Mouse (Mus musculus): ENCODE data around the gene Ccl9. TPM values are rescaled to one million over a fixed set of nuclear protein-coding genes. Genes with fewer than 3 reads are reported as not detected.
A peak's percentile ranks its signal among the peaks of the same experiment; 100 is the strongest.

Gene Ccl9
- polyA plus RNA-seq, 1 experiment: 3.5 TPM

- Histone ChIP-seq H3K27me3 (ENCODE audit: control insufficient read depth, insufficient read depth, low read length) (no peaks in the 10 kb centered on the region), H3K4me1 (ENCODE audit: control insufficient read depth, insufficient read depth, insufficient read length) (no peaks in the 10 kb centered on the region), H3K36me3 (ENCODE audit: control insufficient read depth, insufficient read depth, low read length) (no peaks in the 10 kb centered on the region), H3K4me3 (ENCODE audit: extremely low read depth, insufficient read depth, insufficient read length) (no peak overlapping the region), H3K27ac (ENCODE audit: insufficient read depth, low read length) (no peak overlapping the region)
- 89% methylated on average over 4 of the region's 4 CpGs for WGBS
- TF ChIP-seq CTCF (IDR thresholded peaks at IDR 0.05; ENCODE audit: extremely low read depth, insufficient read depth, insufficient read length, insufficient replicate concordance) (no peak), POLR2A (IDR thresholded peaks at IDR 0.05; ENCODE audit: low read depth, low read length) (no peak)
- DNase-seq (ENCODE audit: low read depth in 1 of 2, low spot score in 2 of 2): no peak
Measured at GRCm38 (mm10) chr11:83581626-83582610, 3.5 kb upstream of the Ccl9 start.

- TF ChIP-seq CTCF (IDR thresholded peaks at IDR 0.05; ENCODE audit: extremely low read depth, insufficient read depth, insufficient read length, insufficient replicate concordance): no peak
- no peak for DNase-seq (ENCODE audit: low read depth in 1 of 2, low spot score in 2 of 2)
- Histone ChIP-seq H3K4me3 (ENCODE audit: extremely low read depth, insufficient read depth, insufficient read length) (no peak overlapping the region), H3K4me1 (ENCODE audit: control insufficient read depth, insufficient read depth, insufficient read length) (no peaks in the 10 kb centered on the region), H3K27me3 (ENCODE audit: control insufficient read depth, insufficient read depth, low read length) (no peaks in the 10 kb centered on the region), H3K27ac (ENCODE audit: insufficient read depth, low read length) (no peak overlapping the region), H3K36me3 (ENCODE audit: control insufficient read depth, insufficient read depth, low read length) (no peaks in the 10 kb centered on the region)
- WGBS: 37% methylated on average over 1 of the region's 1 CpGs
Measured at GRCm38 (mm10) chr11:83580699-83581232, 2.3 kb upstream of the Ccl9 start.

- no peak for TF ChIP-seq POLR2A (IDR thresholded peaks at IDR 0.05; ENCODE audit: low read depth, low read length)
- no peak for TF ChIP-seq CTCF (IDR thresholded peaks at IDR 0.05; ENCODE audit: extremely low read depth, insufficient read depth, insufficient read length, insufficient replicate concordance)
- Histone ChIP-seq H3K36me3 (ENCODE audit: control insufficient read depth, insufficient read depth, low read length) (no peaks in the 10 kb centered on the region), H3K4me3 (ENCODE audit: extremely low read depth, insufficient read depth, insufficient read length) (no peak overlapping the region), H3K4me1 (ENCODE audit: control insufficient read depth, insufficient read depth, insufficient read length) (no peaks in the 10 kb centered on the region), H3K27ac (ENCODE audit: insufficient read depth, low read length) (no peak overlapping the region), H3K27me3 (ENCODE audit: control insufficient read depth, insufficient read depth, low read length) (no peaks in the 10 kb centered on the region)
- DNase-seq (ENCODE audit: low read depth in 1 of 2, low spot score in 2 of 2): no peak
- WGBS: 35% methylated on average over 3 of the region's 3 CpGs
Measured at GRCm38 (mm10) chr11:83578999-83579398, 563 bp upstream of the Ccl9 start.

GRCm38 (mm10) chr11:83576927-83577555 lies 1.4 kb downstream of the Ccl9 start:
- 40% methylated on average over 4 of the region's 4 CpGs for WGBS
- no peak for DNase-seq (ENCODE audit: low read depth in 1 of 2, low spot score in 2 of 2)
- H3K27ac ChIP-seq (ENCODE audit: insufficient read depth, low read length): no peak overlapping the region
- H3K27me3 ChIP-seq (ENCODE audit: control insufficient read depth, insufficient read depth, low read length): no peaks in the 10 kb centered on the region
- peaks cover 4% of the 10 kb centered on the region; the same call in 1 of the 2 replicates for H3K4me1 ChIP-seq (ENCODE audit: control insufficient read depth, insufficient read depth, insufficient read length)
- TF ChIP-seq POLR2A (IDR thresholded peaks at IDR 0.05; ENCODE audit: low read depth, low read length) (no peak), CTCF (IDR thresholded peaks at IDR 0.05; ENCODE audit: extremely low read depth, insufficient read depth, insufficient read length, insufficient replicate concordance) (no peak)
- H3K4me3 ChIP-seq (ENCODE audit: extremely low read depth, insufficient read depth, insufficient read length): no peak overlapping the region
- no peaks in the 10 kb centered on the region for H3K36me3 ChIP-seq (ENCODE audit: control insufficient read depth, insufficient read depth, low read length)

- 68% methylated on average over 9 of the region's 9 CpGs for WGBS
- no peak overlapping the region for H3K4me3 ChIP-seq (ENCODE audit: extremely low read depth, insufficient read depth, insufficient read length)
- H3K36me3 ChIP-seq (ENCODE audit: control insufficient read depth, insufficient read depth, low read length): no peaks in the 10 kb centered on the region
- H3K27ac ChIP-seq (ENCODE audit: insufficient read depth, low read length): no peak overlapping the region
- H3K27me3 ChIP-seq (ENCODE audit: control insufficient read depth, insufficient read depth, low read length): no peaks in the 10 kb centered on the region
- TF ChIP-seq POLR2A (IDR thresholded peaks at IDR 0.05; ENCODE audit: low read depth, low read length) (no peak), CTCF (IDR thresholded peaks at IDR 0.05; ENCODE audit: extremely low read depth, insufficient read depth, insufficient read length, insufficient replicate concordance) (no peak)
- peaks cover 12% of the 10 kb centered on the region; the same call in 1 of the 2 replicates for H3K4me1 ChIP-seq (ENCODE audit: control insufficient read depth, insufficient read depth, insufficient read length)
- DNase-seq (ENCODE audit: low read depth in 1 of 2, low spot score in 2 of 2): no peak
Measured at GRCm38 (mm10) chr11:83572834-83573233, 5.6 kb downstream of the Ccl9 start.

- H3K27me3 ChIP-seq (ENCODE audit: control insufficient read depth, insufficient read depth, low read length): no peaks in the 10 kb centered on the region
- H3K36me3 ChIP-seq (ENCODE audit: control insufficient read depth, insufficient read depth, low read length): no peaks in the 10 kb centered on the region
- no peak overlapping the region for H3K27ac ChIP-seq (ENCODE audit: insufficient read depth, low read length)
- WGBS: 14% methylated on average over 8 of the region's 8 CpGs
- TF ChIP-seq POLR2A (IDR thresholded peaks at IDR 0.05; ENCODE audit: low read depth, low read length) (no peak), CTCF (IDR thresholded peaks at IDR 0.05; ENCODE audit: extremely low read depth, insufficient read depth, insufficient read length, insufficient replicate concordance) (no peak)
- DNase-seq (ENCODE audit: low read depth in 1 of 2, low spot score in 2 of 2): peak in 1 of 2 experiments; percentile 24
- peaks cover 12% of the 10 kb centered on the region; the same call in 1 of the 2 replicates for H3K4me1 ChIP-seq (ENCODE audit: control insufficient read depth, insufficient read depth, insufficient read length)
- no peak overlapping the region for H3K4me3 ChIP-seq (ENCODE audit: extremely low read depth, insufficient read depth, insufficient read length)
Measured at GRCm38 (mm10) chr11:83572223-83572622, 6.2 kb downstream of the Ccl9 start.

Data from spleen, adult 2 months (tissue).